Mouse (Mus musculus): ENCODE measurements around the gene Cyp4v3. TPM values are rescaled to one million over a fixed set of nuclear protein-coding genes. Genes with fewer than 3 reads are reported as not detected.

Gene Cyp4v3
- polyA plus RNA-seq, 1 experiment = 61.2 TPM

DNA sequence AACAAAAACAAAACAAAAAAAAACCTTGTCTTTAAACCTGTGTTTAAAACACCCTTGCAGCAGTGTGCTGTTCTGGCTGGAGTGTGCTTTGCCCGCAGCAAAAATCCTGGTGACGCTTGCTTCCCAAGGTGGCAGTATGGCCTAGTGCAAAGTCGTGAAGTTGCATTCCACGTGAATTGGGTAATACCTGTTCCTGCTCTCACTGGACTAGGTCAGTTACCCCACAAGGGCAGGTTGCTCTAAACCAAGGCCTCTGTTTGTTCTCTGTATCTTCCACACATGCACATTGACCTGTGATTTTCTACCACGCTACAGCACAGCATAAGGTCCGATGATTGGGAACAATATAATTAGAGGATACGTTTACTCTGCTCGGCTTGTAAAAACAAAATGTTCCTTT lies 51.4 kb downstream of the Cyp4v3 start:
- no peak overlapping the region for H3K4me3 ChIP-seq (ENCODE audit: insufficient read depth, low read length)
- TF ChIP-seq CTCF (IDR thresholded peaks at IDR 0.05; ENCODE audit: low read depth, low read length) (no peak), POLR2A (IDR thresholded peaks at IDR 0.05; ENCODE audit: borderline replicate concordance, low read depth, low read length) (no peak)
- no peaks in the 10 kb centered on the region for H3K4me1 ChIP-seq (ENCODE audit: control insufficient read depth, insufficient read depth, low read length)
- no peak overlapping the region for H3K27ac ChIP-seq (ENCODE audit: insufficient read depth, low read depth, low read length)

DNA sequence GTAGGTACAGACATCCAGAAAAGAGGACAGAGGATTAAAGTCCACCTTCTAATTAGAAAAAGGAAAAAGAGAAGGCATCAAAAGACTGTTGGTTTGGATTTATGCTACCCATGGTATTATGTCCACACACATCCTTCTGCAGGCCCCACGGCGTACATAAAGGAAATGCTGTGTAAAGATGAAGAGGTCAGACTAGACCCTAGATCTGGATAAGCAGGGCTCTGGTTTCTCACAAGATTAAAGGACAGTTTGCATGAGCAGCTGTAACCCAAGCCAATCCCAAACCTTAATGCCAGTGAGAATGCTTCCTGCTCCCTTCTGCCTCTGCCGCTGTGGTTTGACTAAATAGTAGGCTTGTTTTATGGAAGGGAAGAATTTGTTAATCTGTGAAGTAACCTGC lies 55.6 kb downstream of the Cyp4v3 start:
- H3K4me3 ChIP-seq (ENCODE audit: insufficient read depth, low read length) = no peak overlapping the region
- no peak overlapping the region for H3K27ac ChIP-seq (ENCODE audit: insufficient read depth, low read depth, low read length)
- no peak for TF ChIP-seq CTCF (IDR thresholded peaks at IDR 0.05; ENCODE audit: low read depth, low read length)
- TF ChIP-seq POLR2A (IDR thresholded peaks at IDR 0.05; ENCODE audit: borderline replicate concordance, low read depth, low read length) = no peak
- H3K4me1 ChIP-seq (ENCODE audit: control insufficient read depth, insufficient read depth, low read length) = no peaks in the 10 kb centered on the region

DNA sequence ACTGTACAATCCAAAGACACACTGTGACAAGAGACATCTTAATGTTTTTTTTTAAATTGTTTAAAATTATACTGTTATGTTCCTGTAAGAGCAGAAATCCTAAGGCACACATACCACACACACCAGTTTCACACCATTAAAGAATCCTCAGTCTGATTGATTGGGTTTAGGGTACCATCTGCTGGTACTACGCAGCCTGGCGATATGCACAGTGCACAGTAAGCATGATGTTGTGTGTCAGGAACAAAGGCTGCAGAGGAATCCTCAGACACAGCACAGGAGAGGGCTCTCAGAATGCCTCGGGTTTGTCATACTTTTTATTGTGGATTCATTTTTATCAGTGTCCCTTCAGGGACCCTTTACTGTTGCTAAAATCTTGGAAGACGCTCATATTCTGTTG lies 58.7 kb downstream of the Cyp4v3 start:
- Histone ChIP-seq H3K4me1 (ENCODE audit: control insufficient read depth, insufficient read depth, low read length) (no peaks in the 10 kb centered on the region), H3K4me3 (ENCODE audit: insufficient read depth, low read length) (no peak overlapping the region), H3K27ac (ENCODE audit: insufficient read depth, low read depth, low read length) (no peak overlapping the region)
- TF ChIP-seq POLR2A (IDR thresholded peaks at IDR 0.05; ENCODE audit: borderline replicate concordance, low read depth, low read length) = no peak

DNA sequence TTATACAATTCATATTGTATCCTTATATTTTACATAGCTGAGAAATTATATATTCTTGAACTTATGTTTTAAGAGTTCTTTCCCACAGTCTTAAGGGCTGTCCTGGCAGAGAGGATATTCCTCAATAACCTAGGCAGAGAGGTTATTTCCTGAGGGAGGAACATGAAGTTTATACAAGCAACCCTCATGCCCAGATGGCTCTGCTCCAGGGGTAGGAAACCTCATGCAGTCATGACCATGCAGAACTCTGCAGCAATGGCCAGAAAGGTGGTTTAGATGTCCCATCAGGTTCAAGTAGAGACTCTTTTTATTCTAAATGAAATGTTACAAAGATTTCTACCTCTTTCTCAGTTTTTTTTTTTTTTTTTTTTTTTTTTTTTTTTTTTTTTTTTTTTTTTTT lies 64.0 kb downstream of the Cyp4v3 start:
- no peak overlapping the region for H3K4me3 ChIP-seq (ENCODE audit: insufficient read depth, low read length)
- TF ChIP-seq CTCF (IDR thresholded peaks at IDR 0.05; ENCODE audit: low read depth, low read length) = no peak
- TF ChIP-seq POLR2A (IDR thresholded peaks at IDR 0.05; ENCODE audit: borderline replicate concordance, low read depth, low read length) = no peak

DNA sequence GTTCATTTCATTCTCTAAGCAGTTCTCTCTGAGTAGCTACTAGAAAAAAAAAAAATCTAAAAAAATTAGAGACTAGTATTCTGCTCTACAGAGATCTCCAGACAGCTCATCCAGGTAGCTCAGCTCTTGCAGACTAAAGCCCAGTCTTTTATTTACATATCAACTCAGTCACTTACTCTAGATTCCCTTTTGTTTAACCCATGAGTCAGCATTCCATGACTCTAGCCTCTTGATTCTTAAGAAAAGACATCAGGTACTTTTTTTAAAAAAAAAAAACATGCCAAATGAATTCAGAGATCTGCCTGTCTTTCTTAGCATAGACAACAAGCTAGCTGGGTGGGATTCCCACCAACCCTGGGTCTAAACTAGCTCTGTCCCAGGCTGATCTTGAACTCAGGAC lies 64.5 kb downstream of the Cyp4v3 start:
- H3K27ac ChIP-seq (ENCODE audit: insufficient read depth, low read depth, low read length) = no peak overlapping the region
- H3K4me1 ChIP-seq (ENCODE audit: control insufficient read depth, insufficient read depth, low read length) = no peaks in the 10 kb centered on the region
- TF ChIP-seq CTCF (IDR thresholded peaks at IDR 0.05; ENCODE audit: low read depth, low read length) = no peak
- TF ChIP-seq POLR2A (IDR thresholded peaks at IDR 0.05; ENCODE audit: borderline replicate concordance, low read depth, low read length) = no peak
- H3K4me3 ChIP-seq (ENCODE audit: insufficient read depth, low read length) = no peak overlapping the region

More for the DNA sequence above, 64.0 kb downstream of the Cyp4v3 start:
- Histone ChIP-seq H3K27ac (ENCODE audit: insufficient read depth, low read depth, low read length) (no peak overlapping the region), H3K4me1 (ENCODE audit: control insufficient read depth, insufficient read depth, low read length) (no peaks in the 10 kb centered on the region)

DNA sequence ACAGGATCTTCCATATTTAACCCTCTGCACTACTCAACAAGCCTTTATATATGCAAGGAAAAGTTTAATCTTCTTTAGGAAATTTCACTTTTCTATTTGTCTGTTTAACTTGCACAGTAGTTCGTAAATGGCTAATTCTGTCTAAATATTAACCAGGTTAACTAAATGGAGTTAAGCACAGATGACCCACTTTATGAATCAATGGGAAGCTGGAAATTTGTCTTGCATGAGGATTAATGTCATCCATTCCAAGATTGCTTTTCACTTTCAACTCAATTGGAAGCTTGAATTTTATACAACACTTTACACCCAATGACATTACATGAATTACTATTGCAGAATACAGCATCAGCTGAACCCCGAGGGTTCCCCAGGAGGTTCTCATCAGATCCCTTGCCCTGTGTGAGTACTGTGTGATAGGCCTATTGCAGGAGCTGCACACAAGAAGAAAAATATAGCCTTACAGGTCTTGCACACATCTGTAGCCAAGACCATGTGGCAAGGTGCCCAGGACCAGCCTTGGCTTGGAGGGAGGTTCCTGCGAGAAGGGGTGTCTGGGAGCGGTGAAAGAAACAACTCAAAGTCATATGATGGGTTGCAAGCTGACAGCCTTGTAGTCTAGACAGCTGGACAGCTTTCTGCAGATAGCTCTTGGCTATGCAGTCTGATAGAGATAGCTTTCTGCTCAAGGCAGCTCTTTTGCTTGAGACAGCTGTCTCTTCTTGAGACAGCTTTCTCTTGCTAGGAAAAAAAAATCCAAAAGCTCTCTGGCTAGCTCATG lies 65.2 kb downstream of the Cyp4v3 start:
- no peak for TF ChIP-seq POLR2A (IDR thresholded peaks at IDR 0.05; ENCODE audit: borderline replicate concordance, low read depth, low read length)
- no peak for TF ChIP-seq CTCF (IDR thresholded peaks at IDR 0.05; ENCODE audit: low read depth, low read length)
- Histone ChIP-seq H3K4me1 (ENCODE audit: control insufficient read depth, insufficient read depth, low read length) (no peaks in the 10 kb centered on the region), H3K27ac (ENCODE audit: insufficient read depth, low read depth, low read length) (no peak overlapping the region), H3K4me3 (ENCODE audit: insufficient read depth, low read length) (no peak overlapping the region)

DNA sequence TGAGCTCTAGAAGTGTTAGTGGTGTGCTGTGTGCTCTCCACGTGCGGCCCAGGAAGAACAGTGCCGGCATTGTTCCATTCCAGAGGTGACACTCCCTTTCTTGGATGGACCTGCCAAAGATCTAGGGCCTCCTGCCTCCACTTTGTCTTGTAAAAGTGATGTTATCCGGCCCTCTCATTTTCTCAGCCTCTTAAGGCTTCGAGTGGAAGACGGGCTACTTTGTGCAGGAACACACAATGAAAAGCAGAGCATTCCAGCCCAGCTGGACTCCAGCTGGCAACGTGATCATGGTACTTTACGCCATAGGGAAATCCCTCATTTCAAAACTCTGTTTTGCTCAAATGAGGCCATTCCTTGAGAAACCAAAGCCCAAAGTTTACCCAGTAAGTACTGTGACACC lies 66.0 kb downstream of the Cyp4v3 start:
- TF ChIP-seq CTCF (IDR thresholded peaks at IDR 0.05; ENCODE audit: low read depth, low read length) = no peak
- no peak for TF ChIP-seq POLR2A (IDR thresholded peaks at IDR 0.05; ENCODE audit: borderline replicate concordance, low read depth, low read length)
- H3K4me1 ChIP-seq (ENCODE audit: control insufficient read depth, insufficient read depth, low read length) = no peaks in the 10 kb centered on the region
- H3K27ac ChIP-seq (ENCODE audit: insufficient read depth, low read depth, low read length) = no peak overlapping the region
- H3K4me3 ChIP-seq (ENCODE audit: insufficient read depth, low read length) = no peak overlapping the region

DNA sequence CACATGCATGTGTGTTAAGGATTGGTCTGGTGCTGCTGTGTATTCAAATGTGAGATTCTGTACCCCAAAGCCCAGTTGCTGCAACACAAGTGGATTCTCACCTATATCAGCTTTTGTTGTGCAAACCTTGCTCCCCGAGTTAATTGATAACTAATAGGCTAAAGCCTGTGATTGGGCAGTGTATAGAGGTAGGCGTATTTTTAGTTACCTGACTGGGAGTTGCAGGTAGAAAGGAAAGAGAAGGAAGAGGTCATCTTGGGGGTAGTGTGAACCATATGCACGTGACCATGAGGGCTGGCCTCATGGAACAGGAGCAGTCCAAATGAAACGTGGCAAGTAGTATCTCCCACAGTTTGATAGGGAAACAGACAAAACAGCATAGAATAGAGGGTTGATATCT lies 68.1 kb downstream of the Cyp4v3 start:
- Histone ChIP-seq H3K27ac (ENCODE audit: insufficient read depth, low read depth, low read length) (no peak overlapping the region), H3K4me1 (ENCODE audit: control insufficient read depth, insufficient read depth, low read length) (no peaks in the 10 kb centered on the region), H3K4me3 (ENCODE audit: insufficient read depth, low read length) (no peak overlapping the region)
- TF ChIP-seq POLR2A (IDR thresholded peaks at IDR 0.05; ENCODE audit: borderline replicate concordance, low read depth, low read length) = no peak

DNA sequence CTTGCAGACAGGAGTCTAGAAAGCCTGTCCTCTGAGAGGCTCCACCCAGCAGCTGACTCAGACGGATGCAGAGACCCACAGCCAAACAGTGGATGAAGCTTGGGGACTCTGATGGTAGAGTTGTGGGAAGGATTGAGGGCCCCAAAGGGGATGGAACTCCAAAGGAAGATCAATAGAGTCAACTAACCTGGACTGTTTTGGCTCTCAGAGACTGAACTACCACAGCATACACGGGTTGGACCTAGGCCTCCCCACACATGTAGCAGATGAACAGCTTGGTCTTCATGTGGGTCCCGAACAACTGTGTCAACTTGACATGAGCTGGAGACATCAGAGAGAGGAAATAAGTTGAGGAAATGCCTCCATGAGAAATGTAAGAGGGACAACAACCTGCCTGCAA lies 70.2 kb downstream of the Cyp4v3 start:
- Histone ChIP-seq H3K27ac (ENCODE audit: insufficient read depth, low read depth, low read length) (no peak overlapping the region), H3K4me1 (ENCODE audit: control insufficient read depth, insufficient read depth, low read length) (no peaks in the 10 kb centered on the region; the same call in 1 of the 2 replicates)
- no peak for TF ChIP-seq CTCF (IDR thresholded peaks at IDR 0.05; ENCODE audit: low read depth, low read length)
- no peak for TF ChIP-seq POLR2A (IDR thresholded peaks at IDR 0.05; ENCODE audit: borderline replicate concordance, low read depth, low read length)

DNA sequence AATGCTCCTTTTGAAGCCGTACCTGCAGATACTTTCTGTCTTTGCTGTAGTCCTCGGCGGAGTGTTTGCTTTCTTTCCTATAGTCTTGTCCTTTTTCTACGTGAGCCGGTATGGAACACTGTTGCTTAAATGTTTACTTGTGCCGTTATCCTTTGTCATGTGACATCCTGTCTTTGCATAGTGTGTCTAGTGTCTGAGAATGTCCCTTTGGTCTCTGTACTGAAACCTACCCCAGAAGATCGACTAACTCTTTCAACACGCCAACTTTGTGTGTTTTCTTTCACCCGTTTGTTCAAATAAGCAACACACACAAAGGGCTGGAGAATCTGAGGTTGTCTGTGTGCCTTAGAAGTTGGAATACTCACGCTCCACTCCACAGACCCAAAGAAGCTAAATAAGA lies 71.1 kb downstream of the Cyp4v3 start, which contains the start of gene F11:
Gene F11 (minus strand): TSS at position 112 of the 400 bp plus-strand sequence.
- H3K27ac ChIP-seq (ENCODE audit: insufficient read depth, low read depth, low read length) = no peak within 1 kb of the TSS
- no peaks in the 10 kb centered on the region; the same call in 1 of the 2 replicates for H3K4me1 ChIP-seq (ENCODE audit: control insufficient read depth, insufficient read depth, low read length)
- H3K4me3 ChIP-seq (ENCODE audit: insufficient read depth, low read length) = no peak within 1 kb of the TSS
- TF ChIP-seq POLR2A (IDR thresholded peaks at IDR 0.05; ENCODE audit: borderline replicate concordance, low read depth, low read length) (no peak), CTCF (IDR thresholded peaks at IDR 0.05; ENCODE audit: low read depth, low read length) (no peak)

More for the DNA sequence above, 70.2 kb downstream of the Cyp4v3 start:
- H3K4me3 ChIP-seq (ENCODE audit: insufficient read depth, low read length) = no peak overlapping the region
